Mouse (Mus musculus): ENCODE measurements around the gene Flnb. TPM values are rescaled to one million over a fixed set of nuclear protein-coding genes. Genes with fewer than 3 reads are reported as not detected.

Gene Flnb
- polyA plus RNA-seq, 1 experiment, result 9.8 TPM

- TF ChIP-seq CTCF (IDR thresholded peaks at IDR 0.05; ENCODE audit: control insufficient read depth, insufficient read depth, insufficient replicate concordance, low read depth, low read length) (no peak), POLR2A (IDR thresholded peaks at IDR 0.05; ENCODE audit: control insufficient read depth, low read depth, low read length) (no peak)
- Histone ChIP-seq H3K4me3 (ENCODE audit: control insufficient read depth, low read depth, low read length) (no peak overlapping the region), H3K4me1 (ENCODE audit: control insufficient read depth, insufficient read depth, low read length) (peaks cover 9% of the 10 kb centered on the region), H3K36me3 (ENCODE audit: control insufficient read depth, insufficient read depth, low read length) (no peaks in the 10 kb centered on the region), H3K27ac (ENCODE audit: control insufficient read depth, insufficient read depth, low read depth, low read length) (no peak overlapping the region), H3K27me3 (ENCODE audit: control insufficient read depth, insufficient read depth, low read length) (no peaks in the 10 kb centered on the region)
These were observed 21.8 kb upstream of the Flnb start for GRCm38 (mm10) chr14:7795961-7796360.

DNA sequence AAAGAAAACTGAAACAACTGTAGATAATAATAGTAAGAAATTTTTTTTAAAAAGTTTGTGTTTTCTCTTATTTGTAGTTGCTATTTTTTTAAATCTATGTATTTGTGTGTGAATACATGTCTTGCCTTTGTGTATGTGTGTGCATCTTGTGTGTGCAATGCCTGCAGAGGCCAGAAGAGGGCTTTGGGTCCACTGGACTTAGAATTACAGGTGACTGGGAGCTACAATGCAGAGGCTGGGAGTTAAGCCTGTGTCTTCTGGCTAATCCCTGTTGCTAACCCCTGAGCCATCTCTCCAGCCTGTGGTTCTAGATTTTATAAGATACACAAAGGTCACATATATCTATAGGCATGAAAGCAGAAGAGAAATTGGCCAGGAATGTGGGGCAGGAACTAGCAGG lies 17.1 kb upstream of the Flnb start:
- peaks cover 3% of the 10 kb centered on the region for H3K4me1 ChIP-seq (ENCODE audit: control insufficient read depth, insufficient read depth, low read length)
- no peak overlapping the region for H3K4me3 ChIP-seq (ENCODE audit: control insufficient read depth, low read depth, low read length)
- TF ChIP-seq POLR2A (IDR thresholded peaks at IDR 0.05; ENCODE audit: control insufficient read depth, low read depth, low read length) (no peak), CTCF (IDR thresholded peaks at IDR 0.05; ENCODE audit: control insufficient read depth, insufficient read depth, insufficient replicate concordance, low read depth, low read length) (no peak)
- no peaks in the 10 kb centered on the region for H3K27me3 ChIP-seq (ENCODE audit: control insufficient read depth, insufficient read depth, low read length)
- no peak overlapping the region for H3K27ac ChIP-seq (ENCODE audit: control insufficient read depth, insufficient read depth, low read depth, low read length)
- no peaks in the 10 kb centered on the region for H3K36me3 ChIP-seq (ENCODE audit: control insufficient read depth, insufficient read depth, low read length)

DNA sequence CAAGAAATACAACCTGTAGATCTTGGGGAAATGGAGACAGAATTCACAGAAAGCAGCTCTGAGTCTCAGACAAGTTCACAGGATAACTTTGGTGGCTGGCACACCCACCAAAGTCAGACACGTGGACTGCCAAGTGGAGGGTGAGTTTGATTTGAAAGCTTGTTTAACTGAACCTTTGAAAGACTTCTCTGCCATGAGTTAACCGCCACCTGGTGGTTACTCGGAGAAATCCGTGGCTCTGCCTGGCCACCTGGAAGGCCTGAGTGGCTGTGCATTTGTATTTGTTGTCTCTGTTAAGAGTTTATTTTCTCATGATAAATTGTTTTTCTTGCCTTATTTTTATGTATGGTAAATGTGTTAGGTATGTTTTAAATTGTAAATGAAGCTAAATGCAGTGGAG lies 15.9 kb upstream of the Flnb start:
- Histone ChIP-seq H3K4me1 (ENCODE audit: control insufficient read depth, insufficient read depth, low read length) (peaks cover 3% of the 10 kb centered on the region), H3K36me3 (ENCODE audit: control insufficient read depth, insufficient read depth, low read length) (no peaks in the 10 kb centered on the region), H3K4me3 (ENCODE audit: control insufficient read depth, low read depth, low read length) (no peak overlapping the region), H3K27ac (ENCODE audit: control insufficient read depth, insufficient read depth, low read depth, low read length) (no peak overlapping the region), H3K27me3 (ENCODE audit: control insufficient read depth, insufficient read depth, low read length) (no peaks in the 10 kb centered on the region)
- TF ChIP-seq POLR2A (IDR thresholded peaks at IDR 0.05; ENCODE audit: control insufficient read depth, low read depth, low read length) (no peak), CTCF (IDR thresholded peaks at IDR 0.05; ENCODE audit: control insufficient read depth, insufficient read depth, insufficient replicate concordance, low read depth, low read length) (peak; percentile 41; the same call in 1 of the 2 replicates)

GRCm38 (mm10) chr14:7803874-7804557 lies 13.7 kb upstream of the Flnb start:
- H3K27me3 ChIP-seq (ENCODE audit: control insufficient read depth, insufficient read depth, low read length), result no peaks in the 10 kb centered on the region
- no peaks in the 10 kb centered on the region for H3K36me3 ChIP-seq (ENCODE audit: control insufficient read depth, insufficient read depth, low read length)
- H3K4me3 ChIP-seq (ENCODE audit: control insufficient read depth, low read depth, low read length), result no peak overlapping the region
- no peak overlapping the region for H3K27ac ChIP-seq (ENCODE audit: control insufficient read depth, insufficient read depth, low read depth, low read length)
- TF ChIP-seq POLR2A (IDR thresholded peaks at IDR 0.05; ENCODE audit: control insufficient read depth, low read depth, low read length), result no peak
- TF ChIP-seq CTCF (IDR thresholded peaks at IDR 0.05; ENCODE audit: control insufficient read depth, insufficient read depth, insufficient replicate concordance, low read depth, low read length), result no peak
- peaks cover 3% of the 10 kb centered on the region for H3K4me1 ChIP-seq (ENCODE audit: control insufficient read depth, insufficient read depth, low read length)

- Histone ChIP-seq H3K36me3 (ENCODE audit: control insufficient read depth, insufficient read depth, low read length) (no peaks in the 10 kb centered on the region), H3K27me3 (ENCODE audit: control insufficient read depth, insufficient read depth, low read length) (no peaks in the 10 kb centered on the region), H3K27ac (ENCODE audit: control insufficient read depth, insufficient read depth, low read depth, low read length) (no peak overlapping the region)
These were observed 13.2 kb upstream of the Flnb start for GRCm38 (mm10) chr14:7804558-7804905.

DNA sequence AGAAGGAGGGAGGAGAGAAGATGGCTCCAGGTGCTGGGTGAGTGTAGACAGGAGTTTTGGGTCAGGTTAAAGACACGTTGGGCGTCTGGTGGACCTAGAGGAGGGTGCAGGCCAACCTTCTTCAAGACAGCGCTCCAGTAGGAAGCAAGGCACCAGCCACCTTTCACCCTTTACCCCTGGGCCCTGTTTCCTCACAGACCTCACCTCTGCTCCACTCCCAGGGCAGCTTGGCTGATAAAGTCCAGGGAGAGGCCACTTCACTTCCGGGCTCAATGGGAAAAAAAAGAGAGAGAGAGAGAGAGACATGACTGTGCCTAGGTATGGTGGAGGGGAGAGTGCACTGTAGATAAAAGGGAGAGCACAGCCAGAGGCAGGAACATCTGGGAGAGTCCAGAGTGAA lies 10.0 kb upstream of the Flnb start:
- H3K4me3 ChIP-seq (ENCODE audit: control insufficient read depth, low read depth, low read length), result no peak overlapping the region
- H3K27ac ChIP-seq (ENCODE audit: control insufficient read depth, insufficient read depth, low read depth, low read length), result no peak overlapping the region

More at GRCm38 (mm10) chr14:7804558-7804905, 13.2 kb upstream of the Flnb start:
- Histone ChIP-seq H3K4me1 (ENCODE audit: control insufficient read depth, insufficient read depth, low read length) (peaks cover 5% of the 10 kb centered on the region), H3K4me3 (ENCODE audit: control insufficient read depth, low read depth, low read length) (no peak overlapping the region)
- TF ChIP-seq CTCF (IDR thresholded peaks at IDR 0.05; ENCODE audit: control insufficient read depth, insufficient read depth, insufficient replicate concordance, low read depth, low read length), result no peak
- no peak for TF ChIP-seq POLR2A (IDR thresholded peaks at IDR 0.05; ENCODE audit: control insufficient read depth, low read depth, low read length)

DNA sequence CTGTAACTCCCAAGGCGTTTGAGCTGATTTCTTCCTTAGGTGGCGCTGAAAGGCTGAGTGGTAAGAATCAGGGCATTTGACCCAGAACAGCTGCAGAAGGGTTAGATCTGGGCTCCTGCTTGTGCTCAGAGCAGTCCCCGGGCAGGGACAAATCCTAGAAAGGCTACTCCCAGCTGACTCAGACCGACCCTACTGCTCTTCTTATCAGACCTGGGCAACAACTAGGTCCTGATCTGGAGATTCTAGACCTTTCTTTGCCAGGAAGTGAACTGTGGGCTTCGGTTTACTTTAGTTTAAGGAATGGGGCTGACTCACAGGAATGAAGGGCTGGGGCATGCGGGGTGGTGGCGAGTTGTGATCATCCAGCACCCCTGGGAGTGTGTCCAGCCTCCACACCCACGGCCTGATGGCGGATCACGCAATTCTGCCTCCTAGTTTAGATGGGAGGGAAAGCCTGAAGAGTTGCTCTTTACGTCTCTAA lies 9.2 kb upstream of the Flnb start:
- Histone ChIP-seq H3K27me3 (ENCODE audit: control insufficient read depth, insufficient read depth, low read length) (no peaks in the 10 kb centered on the region), H3K36me3 (ENCODE audit: control insufficient read depth, insufficient read depth, low read length) (no peaks in the 10 kb centered on the region), H3K4me1 (ENCODE audit: control insufficient read depth, insufficient read depth, low read length) (peaks cover 2% of the 10 kb centered on the region), H3K27ac (ENCODE audit: control insufficient read depth, insufficient read depth, low read depth, low read length) (no peak overlapping the region), H3K4me3 (ENCODE audit: control insufficient read depth, low read depth, low read length) (no peak overlapping the region)
- TF ChIP-seq POLR2A (IDR thresholded peaks at IDR 0.05; ENCODE audit: control insufficient read depth, low read depth, low read length) (no peak), CTCF (IDR thresholded peaks at IDR 0.05; ENCODE audit: control insufficient read depth, insufficient read depth, insufficient replicate concordance, low read depth, low read length) (no peak)

More for the DNA sequence above, 10.0 kb upstream of the Flnb start:
- Histone ChIP-seq H3K27me3 (ENCODE audit: control insufficient read depth, insufficient read depth, low read length) (no peaks in the 10 kb centered on the region), H3K4me1 (ENCODE audit: control insufficient read depth, insufficient read depth, low read length) (peaks cover 2% of the 10 kb centered on the region), H3K36me3 (ENCODE audit: control insufficient read depth, insufficient read depth, low read length) (no peaks in the 10 kb centered on the region)
- TF ChIP-seq POLR2A (IDR thresholded peaks at IDR 0.05; ENCODE audit: control insufficient read depth, low read depth, low read length) (no peak), CTCF (IDR thresholded peaks at IDR 0.05; ENCODE audit: control insufficient read depth, insufficient read depth, insufficient replicate concordance, low read depth, low read length) (no peak)
